Mouse (Mus musculus) CH12.LX (cell line): ENCODE results near the gene Psenen. TPM values are rescaled to one million over a fixed set of nuclear protein-coding genes. Genes with fewer than 3 reads are reported as not detected.
A peak's percentile ranks its signal among the peaks of the same experiment; 100 is the strongest.

Experiments used
- DNase-seq: peaks from one replicate; pipeline ENCODE4 v3.0.0-alpha.2; 2013; ENCODE audit errors: extremely low read depth
- H3K27ac ChIP-seq: 2 replicates; pipeline ENCODE4 v1.5.1; 2012; ENCODE audit warnings: low read depth, mild to moderate bottlenecking, control low read depth, moderate library complexity; ENCODE audit not compliant: insufficient read depth
- H3K27me3 ChIP-seq: replicated peaks from 2 replicates; pipeline ENCODE3; 2012; ENCODE audit warnings: inconsistent platforms
- H3K36me3 ChIP-seq, 2 experiments: replicated peaks in 1 of 2; 2 replicates each; pipeline versions ENCODE3 to v1.6.1; 2012; ENCODE audit warnings: inconsistent platforms in 1 of 2, low read length in 1 of 2, mild to moderate bottlenecking in 1 of 2, mixed read lengths in 1 of 2, moderate library complexity in 1 of 2; ENCODE audit not compliant: control insufficient read depth in 1 of 2, insufficient read depth in 1 of 2
- H3K4me1 ChIP-seq, 2 experiments: 2 replicates each; pipeline ENCODE4 v1.6.1; 2012; ENCODE audit warnings: inconsistent platforms in 1 of 2, moderate library complexity in 1 of 2; ENCODE audit not compliant: insufficient read depth in 2 of 2, control insufficient read depth in 1 of 2
- H3K4me2 ChIP-seq: 2 replicates; pipeline ENCODE4 v1.6.1; 2012; ENCODE audit warnings: low read depth, mild to moderate bottlenecking, control low read depth; ENCODE audit not compliant: poor library complexity, insufficient read depth, severe bottlenecking
- H3K4me3 ChIP-seq, 3 experiments: fragments of 150-350 bp in 1 of 3; sonication (generic) in 1 of 3; replicated peaks in 1 of 3; 2 replicates each; pipeline versions ENCODE3 to v1.5.1; 2011 to 2012; ENCODE audit warnings: low read depth in 2 of 3, low read length in 2 of 3, mild to moderate bottlenecking in 2 of 3, moderate library complexity in 2 of 3, control low read depth in 1 of 3, improper control_type of control experiment in 1 of 3, inconsistent platforms in 1 of 3, mixed read lengths in 1 of 3; ENCODE audit not compliant: poor library complexity in 1 of 3
- H3K79me2 ChIP-seq: replicated peaks from 2 replicates; pipeline ENCODE4 v1.6.1; 2012; ENCODE audit warnings: mild to moderate bottlenecking, moderate library complexity; ENCODE audit not compliant: control insufficient read depth, poor library complexity, insufficient read depth, severe bottlenecking; ENCODE audit errors: extremely low read depth
- H3K9ac ChIP-seq: 2 replicates; pipeline ENCODE4 v1.6.1; 2012; ENCODE audit warnings: low read depth, mild to moderate bottlenecking, control low read depth, moderate library complexity; ENCODE audit not compliant: insufficient read depth
- H3K9me3 ChIP-seq: replicated peaks from 2 replicates; pipeline ENCODE3; 2012; ENCODE audit warnings: low read length, inconsistent platforms, mixed read lengths
- BHLHE40 ChIP-seq: IDR thresholded peaks from 2 replicates; pipeline ENCODE4 v1.6.1; 2011; ENCODE audit warnings: mild to moderate bottlenecking, low read depth, low read length, improper control_type of control experiment
- CHD1 ChIP-seq: IDR thresholded peaks from 2 replicates; pipeline ENCODE4 v1.6.1; 2012; ENCODE audit warnings: low read depth, low read length, improper control_type of control experiment, inconsistent platforms
- CHD2 ChIP-seq: IDR thresholded peaks from 2 replicates; pipeline ENCODE4 v1.6.1; 2011; ENCODE audit warnings: low read length, improper control_type of control experiment
- E2F4 ChIP-seq: IDR thresholded peaks from 2 replicates; pipeline ENCODE4 v1.6.1; 2011; ENCODE audit warnings: low read depth, low read length, improper control_type of control experiment; ENCODE audit not compliant: insufficient replicate concordance
- ELF1 ChIP-seq: IDR thresholded peaks from 2 replicates; pipeline ENCODE4 v1.6.1; 2014; ENCODE audit warnings: low read depth, mild to moderate bottlenecking, inconsistent platforms, low read length, improper control_type of control experiment
- EP300 ChIP-seq: IDR thresholded peaks from 2 replicates; pipeline ENCODE4 v1.6.1; 2011; ENCODE audit warnings: low read length, improper control_type of control experiment
- ETS1 ChIP-seq: conservative IDR thresholded peaks from 2 replicates; pipeline ENCODE4 v1.6.1; 2012; ENCODE audit warnings: low read depth, mild to moderate bottlenecking, inconsistent platforms, low read length, improper control_type of control experiment, moderate library complexity
- IRF4 ChIP-seq: IDR thresholded peaks from 2 replicates; pipeline ENCODE4 v1.6.1; 2014; ENCODE audit warnings: low read depth, mild to moderate bottlenecking, inconsistent platforms, low read length, improper control_type of control experiment
- JUN ChIP-seq: IDR thresholded peaks from 2 replicates; pipeline ENCODE4 v1.6.1; 2011; ENCODE audit warnings: low read depth, mild to moderate bottlenecking, low read length, improper control_type of control experiment, moderate library complexity; ENCODE audit not compliant: insufficient read depth
- JUND ChIP-seq: conservative IDR thresholded peaks from 2 replicates; pipeline ENCODE4 v1.6.1; 2011; ENCODE audit warnings: low read depth, low read length, improper control_type of control experiment
- KAT2A ChIP-seq: IDR thresholded peaks from 2 replicates; pipeline ENCODE4 v1.6.1; 2012; ENCODE audit warnings: low read length, improper control_type of control experiment, inconsistent platforms; ENCODE audit not compliant: insufficient replicate concordance
- MAX ChIP-seq: IDR thresholded peaks from 2 replicates; pipeline ENCODE4 v1.6.1; 2011; ENCODE audit warnings: low read length, improper control_type of control experiment
- MEF2A ChIP-seq: IDR thresholded peaks from 2 replicates; pipeline ENCODE4 v1.6.1; 2014; ENCODE audit warnings: low read depth, mild to moderate bottlenecking, inconsistent platforms, low read length, improper control_type of control experiment, borderline replicate concordance
- MXI1 ChIP-seq: IDR thresholded peaks from 2 replicates; pipeline ENCODE4 v1.6.1; 2011; ENCODE audit warnings: mild to moderate bottlenecking, low read depth, low read length, improper control_type of control experiment
- NELFE ChIP-seq: IDR thresholded peaks from 2 replicates; pipeline ENCODE4 v1.6.1; 2011; ENCODE audit warnings: low read depth, low read length, improper control_type of control experiment
- NRF1 ChIP-seq: IDR thresholded peaks from 2 replicates; pipeline ENCODE4 v1.6.1; 2014; ENCODE audit warnings: low read depth, mild to moderate bottlenecking, inconsistent platforms, low read length, improper control_type of control experiment, moderate library complexity
- PAX5 ChIP-seq: IDR thresholded peaks from 2 replicates; pipeline ENCODE4 v1.6.1; 2012; ENCODE audit warnings: low read length, inconsistent platforms, mixed read lengths
- POLR2A ChIP-seq: IDR thresholded peaks from 2 replicates; pipeline ENCODE4 v1.6.1; 2011; ENCODE audit warnings: low read depth, mild to moderate bottlenecking, improper control_type of control experiment, low read length
- POLR2AphosphoS2 ChIP-seq: IDR thresholded peaks from 2 replicates; pipeline ENCODE4 v1.6.1; 2011; ENCODE audit warnings: low read depth, low read length, improper control_type of control experiment
- RAD21 ChIP-seq: IDR thresholded peaks from 2 replicates; pipeline ENCODE4 v1.6.1; 2011; ENCODE audit warnings: low read depth, mild to moderate bottlenecking, low read length, improper control_type of control experiment, moderate library complexity
- RCOR1 ChIP-seq: conservative IDR thresholded peaks from 2 replicates; pipeline ENCODE4 v1.6.1; 2012; ENCODE audit warnings: low read depth, mild to moderate bottlenecking, inconsistent platforms, low read length, improper control_type of control experiment
- SIN3A ChIP-seq: IDR thresholded peaks from 2 replicates; pipeline ENCODE4 v1.6.1; 2012; ENCODE audit warnings: low read length, improper control_type of control experiment, inconsistent platforms
- SMC3 ChIP-seq: IDR thresholded peaks from 2 replicates; pipeline ENCODE4 v1.6.1; 2011; ENCODE audit warnings: low read depth, low read length, improper control_type of control experiment
- TBP ChIP-seq: conservative IDR thresholded peaks from 2 replicates; pipeline ENCODE4 v1.6.1; 2011; ENCODE audit warnings: low read depth, low read length, improper control_type of control experiment
- TCF12 ChIP-seq: IDR thresholded peaks from 2 replicates; pipeline ENCODE4 v1.6.1; 2014; ENCODE audit warnings: low read depth, mild to moderate bottlenecking, inconsistent platforms, low read length, improper control_type of control experiment
- UBTF ChIP-seq: IDR thresholded peaks from 2 replicates; pipeline ENCODE4 v1.6.1; 2012; ENCODE audit warnings: low read depth, mild to moderate bottlenecking, inconsistent platforms, low read length, improper control_type of control experiment, moderate library complexity
- USF1 ChIP-seq: IDR thresholded peaks from 2 replicates; pipeline ENCODE4 v1.6.1; 2014; ENCODE audit warnings: low read depth, mild to moderate bottlenecking, inconsistent platforms, low read length, improper control_type of control experiment
- ZC3H11A ChIP-seq: IDR thresholded peaks from 2 replicates; pipeline ENCODE4 v1.6.1; 2012; ENCODE audit warnings: low read depth, mild to moderate bottlenecking, inconsistent platforms, low read length, improper control_type of control experiment
- ZKSCAN1 ChIP-seq: IDR thresholded peaks from 2 replicates; pipeline ENCODE4 v1.6.1; 2012; ENCODE audit warnings: low read depth, inconsistent platforms, low read length, improper control_type of control experiment, borderline replicate concordance
- ZMIZ1 ChIP-seq: IDR thresholded peaks from 2 replicates; pipeline ENCODE4 v1.6.1; 2012; ENCODE audit warnings: low read depth, mild to moderate bottlenecking, inconsistent platforms, low read length, improper control_type of control experiment
- ZNF384 ChIP-seq: IDR thresholded peaks from 2 replicates; pipeline ENCODE4 v1.6.1; 2012; ENCODE audit warnings: low read depth, low read length, improper control_type of control experiment, inconsistent platforms
- dilution Hi-C: fragments of 300-500 bp; cut with MboI; formaldehyde crosslinking; loops from 2 replicates; pipeline ENCODE4 v1.14.3; 2020; ENCODE audit warnings: low sequenced_read_pairs; ENCODE audit not compliant: extremely low pct_unique_long_range_greater_than_20kb, extremely low pct_ligation_motif_present
- in situ Hi-C: fragments of 300-500 bp; cut with MboI; formaldehyde crosslinking; loops from 3 replicates; pipeline ENCODE4 v1.14.3; 2019; ENCODE audit warnings: low sequenced_read_pairs, low pct_ligation_motif_present, low pct_unique_long_range_greater_than_20kb, mixed read lengths
- polyA plus RNA-seq: library from polyadenylated mRNA; unstranded; fragments of >175 nt; gene quantifications from 2 replicates; pipeline ENCODE4 v1.2.1, GENCODE M21; 2012; ENCODE audit warnings: low read depth; ENCODE audit not compliant: insufficient read length
- total RNA-seq, 2 experiments: library from RNA; depleted of rRNA; stranded (reverse); fragments of 300-350 nt in 1 of 2; fragments of >200 nt in 1 of 2; gene quantifications; 2 replicates each; pipeline ENCODE4 v1.2.3; 2012 to 2014

Gene Psenen
- total and polyA plus RNA-seq, 3 experiments, result 55.2 to 121 (median 92.7) TPM

DNA sequence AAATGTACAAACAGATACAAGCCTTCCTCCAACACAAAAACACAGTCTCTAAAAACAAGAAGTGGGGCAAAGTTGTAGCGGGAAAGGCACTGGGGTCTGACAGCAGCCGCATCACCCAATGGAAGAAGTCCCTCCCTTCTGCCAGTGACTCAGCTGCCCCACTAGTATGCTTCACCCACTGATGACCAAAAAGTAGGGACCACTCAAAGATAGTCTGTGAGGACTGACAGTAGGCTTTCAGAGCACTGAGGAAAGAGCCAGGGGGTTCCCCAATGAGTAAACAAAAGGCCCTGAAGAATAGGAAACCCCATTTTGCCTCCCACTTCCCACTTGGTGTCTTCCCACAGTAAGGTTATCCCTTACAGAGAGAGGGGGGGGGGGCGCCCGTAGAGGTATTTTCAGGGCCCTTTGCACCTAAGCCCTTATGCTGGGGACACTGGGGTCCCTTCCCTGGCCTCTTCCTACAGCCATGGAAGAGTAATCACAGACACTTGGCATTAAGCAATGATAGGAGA is 31.1 kb upstream of the Psenen start (continued):
- TF ChIP-seq CHD1 (peak; percentile 23; the same call in 1 of the 2 replicates), USF1 (no peak), ZC3H11A (no peak), IRF4 (peak; percentile 81), TBP (no peak), KAT2A (no peak), MXI1 (peak; percentile 17; the same call in 1 of the 2 replicates), SIN3A (0 out of 2 replicates have a peak, but pooled peaks have one; percentile 8), RCOR1 (no peak; the same call in 1 of the 2 replicates), ELF1 (no peak), POLR2A (no peak), ZMIZ1 (no peak), TCF12 (0 out of 2 replicates have a peak, but pooled peaks have one; percentile 36), ZKSCAN1 (no peak), JUND (no peak), ETS1 (peak; percentile 54), SMC3 (no peak), ZNF384 (no peak)

DNA sequence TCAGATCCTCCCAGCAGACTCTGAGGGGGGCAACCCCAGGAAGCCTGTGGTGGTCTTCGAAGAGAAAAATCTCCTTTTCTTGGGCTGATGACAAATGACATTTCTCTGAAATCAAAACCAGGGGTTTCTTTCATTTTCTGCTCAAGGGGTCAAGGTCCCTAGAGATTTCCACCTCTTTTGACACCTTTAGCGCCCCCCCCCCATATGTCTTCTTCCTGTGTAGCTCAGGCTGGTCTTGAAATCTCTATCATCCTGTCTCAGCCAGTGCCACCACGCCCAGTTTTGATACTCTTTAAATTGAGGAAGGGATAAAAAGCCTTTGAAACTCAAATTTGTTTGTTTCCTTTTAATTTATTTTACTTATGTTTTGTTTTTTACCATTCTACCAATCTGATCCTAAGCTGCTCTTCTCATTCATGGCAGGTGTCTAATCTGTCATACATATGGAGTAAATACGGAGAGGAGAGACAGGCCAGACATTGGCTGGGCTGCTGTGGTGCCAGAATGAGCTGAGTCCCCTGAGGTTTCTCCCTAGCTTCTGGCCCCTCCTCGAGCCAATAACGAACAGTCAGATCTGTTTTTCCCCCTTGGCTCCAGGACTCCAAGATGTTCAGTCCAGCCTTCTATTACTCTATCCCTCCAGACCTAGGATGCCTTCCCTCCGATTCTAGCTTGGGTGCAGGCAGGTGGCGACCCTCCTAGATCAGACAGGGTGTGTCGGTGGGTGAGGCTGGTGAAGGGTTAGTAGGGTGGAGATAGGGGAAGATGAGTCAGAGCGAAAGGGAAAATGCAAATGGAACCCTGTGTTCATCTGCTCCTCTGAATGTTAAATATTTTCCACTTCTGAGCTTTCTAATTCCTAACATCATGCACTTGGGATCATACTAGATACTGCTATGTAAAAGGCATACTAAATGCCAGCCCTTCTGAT is 30.4 kb upstream of the Psenen start:
- in situ Hi-C loops (no loop called here), dilution Hi-C loops (no loop called here)
- Histone ChIP-seq H3K27ac (peak overlapping the region; percentile 100), H3K9ac (peak overlapping the region; percentile 74), H3K9me3 (no peaks in the 10 kb centered on the region), H3K36me3 (peaks cover 0 to 14% of the 10 kb centered on the region in 2 experiments), H3K4me1 (peaks cover 16 to 46% of the 10 kb centered on the region in 2 experiments), H3K79me2 (peaks cover 33% of the 10 kb centered on the region), H3K4me2 (peak overlapping the region; percentile 93), H3K4me3 (peak overlapping the region; percentile 84 to 93 (median 89)), H3K27me3 (no peaks in the 10 kb centered on the region)
- peak; percentile 91 for DNase-seq
- TF ChIP-seq PAX5 (no peak), MXI1 (peak; percentile 11; the same call in 1 of the 2 replicates), NELFE (peak; percentile 45; the same call in 1 of the 2 replicates), JUND (peak; percentile 97), TCF12 (peak; percentile 59; the same call in 1 of the 2 replicates), ZC3H11A (no peak), JUN (peak; percentile 91), KAT2A (no peak), IRF4 (peak; percentile 99), USF1 (no peak), POLR2A (peak; percentile 72), ETS1 (peak; percentile 67), BHLHE40 (peak; percentile 60), RCOR1 (peak; percentile 58; the same call in 1 of the 2 replicates), CHD1 (no peak), POLR2AphosphoS2 (peak; percentile 38; the same call in 1 of the 2 replicates), UBTF (no peak), SIN3A (0 out of 2 replicates have a peak, but pooled peaks have one; percentile 60), EP300 (peak; percentile 97), ZNF384 (no peak), CHD2 (peak; percentile 74), NRF1 (no peak), E2F4 (no peak), TBP (peak; percentile 84), MAX (no peak; the same call in 1 of the 2 replicates), RAD21 (no peak), MEF2A (peak; percentile 47)
